In the genomic region with DNA sequence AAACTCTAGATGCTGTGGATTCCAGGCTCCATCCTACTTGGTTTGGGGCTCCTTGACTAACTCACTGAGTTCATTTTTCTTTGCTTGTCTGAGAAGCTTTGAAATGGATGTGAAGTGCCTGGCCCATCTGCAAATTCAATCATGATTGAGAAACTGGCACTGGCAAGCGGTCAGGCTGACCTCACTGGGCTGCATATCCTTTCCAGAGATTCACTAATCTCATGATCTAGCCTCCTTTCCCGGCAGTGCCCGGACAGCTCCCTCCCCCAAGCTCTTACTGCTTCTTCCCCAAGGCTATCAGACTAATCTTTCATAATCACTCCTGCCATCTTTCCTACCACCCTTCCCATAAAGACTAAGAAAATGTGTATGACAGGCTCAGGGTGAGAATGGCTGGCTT, we compare ENCODE assay signal across 17 mouse cellular contexts.
DNase-seq lines count a peak whose midpoint lies in the region; TF ChIP-seq lines count a peak whose summit lies in the region.
"Had no signal": no experiment of that assay in that cellular context is flagged by ENCODE, and none has a peak within 500 bp of the region (broad histone marks: within the 10 kb centered on the region; RNA-seq: fewer than 3 reads in every experiment).

No protein-coding gene starts in this region.

- no peak for TF ChIP-seq CTCF in gastrocnemius, adult 2 months (IDR thresholded peaks at IDR 0.05)

- intact Hi-C loops in gastrocnemius, adult 2 months (cut with DNase I), result no loop called here

- no peak overlapping the region for H3K4me3 ChIP-seq in gastrocnemius, adult 2 months
- H3K4me3 ChIP-seq: embryonic facial prominence, embryonic 15.5 days; forebrain, embryonic 15.5 days; heart, embryonic 10.5 days; intestine, embryonic 15.5 days; midbrain, embryonic 13.5 days had no signal

- H3K27ac ChIP-seq in gastrocnemius, adult 2 months, result no peak overlapping the region
- H3K27ac ChIP-seq: embryonic facial prominence, embryonic 15.5 days; forebrain, embryonic 15.5 days; heart, embryonic 10.5 days; intestine, embryonic 15.5 days; midbrain, embryonic 13.5 days had no signal

- DNase-seq in gastrocnemius, adult 2 months, result peak; percentile 21
- DNase-seq in gastrocnemius, postnatal 10 days, result no peak
- DNase-seq in ovary, postnatal 36 days (ENCODE audit: low spot score), result peak; percentile 45
- no peak for DNase-seq in ovary, postnatal 10 days (ENCODE audit: low spot score)
- DNase-seq in adrenal gland, postnatal 10 days, result peak; percentile 17
- no peak for DNase-seq in layer of hippocampus, adult 18-20 months (ENCODE audit: low spot score in 2 of 2)
- DNase-seq in layer of hippocampus, postnatal 10 days (ENCODE audit: low spot score in 2 of 2), result no peak
- DNase-seq: cerebellum, adult 9-10 months; kidney, adult 8-10 months; kidney, postnatal 10 days; layer of hippocampus, postnatal 36 days; lung, postnatal 10 days had no signal

Comparison
In these comparisons a context has a peak if more than half of its experiments do, and no peak if none do; other contexts are left out.
1. DNase-seq: peak in gastrocnemius, adult 2 months (single experiment), ovary, postnatal 36 days (single experiment) and adrenal gland, postnatal 10 days (single experiment); none in gastrocnemius, postnatal 10 days (single experiment), ovary, postnatal 10 days (single experiment), layer of hippocampus, adult 18-20 months (0 of 2) and layer of hippocampus, postnatal 10 days (0 of 2).